Mouse (Mus musculus) stomach, postnatal 0 days (tissue): ENCODE measurements around the gene Whamm. TPM values are rescaled to one million over a fixed set of nuclear protein-coding genes. Genes with fewer than 3 reads are reported as not detected.
A peak's percentile ranks its signal among the peaks of the same experiment; 100 is the strongest.

Experiments used
- ATAC-seq: fragments of 200-750 bp; cut with Nextera tagmentation; 2 replicates; pipeline ENCODE4 v1.8.0; 2017; ENCODE audit not compliant: low FRiP score, low TSS enrichment
- DNase-seq: peaks from one replicate; pipeline ENCODE4 v3.0.0-alpha.2; 2016; ENCODE audit warnings: low spot score
- H3K27ac ChIP-seq: fragments of 300-500 bp; sonication (generic); replicated peaks from 2 replicates; pipeline ENCODE4 v1.5.1; 2014; ENCODE audit warnings: mild to moderate bottlenecking, control low read depth
- H3K27me3 ChIP-seq: fragments of 300-500 bp; sonication (generic); 2 replicates; pipeline ENCODE4 v1.6.1; 2014; ENCODE audit warnings: low read length; ENCODE audit not compliant: control insufficient read depth, insufficient read depth
- H3K36me3 ChIP-seq: fragments of 300-500 bp; sonication (generic); 2 replicates; pipeline ENCODE4 v1.6.1; 2014; ENCODE audit warnings: low read length, mixed read lengths; ENCODE audit not compliant: control insufficient read depth, insufficient read depth
- H3K4me1 ChIP-seq: fragments of 300-500 bp; sonication (generic); replicated peaks from 2 replicates; pipeline ENCODE4 v1.6.1; 2014; ENCODE audit warnings: antibody characterized with exemption; ENCODE audit not compliant: control insufficient read depth, insufficient read depth
- H3K4me2 ChIP-seq: fragments of 300-500 bp; sonication (generic); replicated peaks from 2 replicates; pipeline ENCODE4 v1.6.1; 2014; ENCODE audit warnings: low read depth, mild to moderate bottlenecking, control low read depth, moderate library complexity
- H3K4me3 ChIP-seq: fragments of 300-500 bp; sonication (generic); 2 replicates; pipeline ENCODE4 v1.5.1; 2014; ENCODE audit warnings: low read depth, low read length, control low read depth
- H3K9ac ChIP-seq: fragments of 300-500 bp; sonication (generic); 2 replicates; pipeline ENCODE4 v1.6.1; 2014; ENCODE audit warnings: mild to moderate bottlenecking, low read length, control low read depth, mixed read lengths
- H3K9me3 ChIP-seq: fragments of 300-500 bp; sonication (generic); 2 replicates; pipeline ENCODE4 v1.6.1; 2016; ENCODE audit warnings: low read length; ENCODE audit not compliant: control insufficient read depth
- CTCF ChIP-seq: IDR thresholded peaks from 2 replicates; pipeline ENCODE4 v1.5.1; 2016; ENCODE audit warnings: antibody characterized with exemption, low read depth, mild to moderate bottlenecking, moderate library complexity
- EP300 ChIP-seq: optimal IDR thresholded peaks from 2 replicates; pipeline ENCODE3; 2016; ENCODE audit warnings: antibody characterized with exemption
- WGBS: fragments of 180-500 bp; shearing (Covaris S2); extraction: QIAGEN DNeasy Blood & Tissue Kit; methylation state at CpG from one replicate; pipeline ENCODE4 v1.1.7; 2014; 5-methylcytosine and 5-hydroxymethylcytosine counted together
- polyA plus RNA-seq: library from polyadenylated mRNA; unstranded; fragments of >200 nt; fragmentation: Nextera tagmentation; extraction: Ambion mirVana; gene quantifications from 2 replicates; pipeline ENCODE4 v1.2.1, GENCODE M21; 2015

The Whamm gene
- polyA plus RNA-seq, 1 experiment from 2014 or later: 3.8 TPM

DNA sequence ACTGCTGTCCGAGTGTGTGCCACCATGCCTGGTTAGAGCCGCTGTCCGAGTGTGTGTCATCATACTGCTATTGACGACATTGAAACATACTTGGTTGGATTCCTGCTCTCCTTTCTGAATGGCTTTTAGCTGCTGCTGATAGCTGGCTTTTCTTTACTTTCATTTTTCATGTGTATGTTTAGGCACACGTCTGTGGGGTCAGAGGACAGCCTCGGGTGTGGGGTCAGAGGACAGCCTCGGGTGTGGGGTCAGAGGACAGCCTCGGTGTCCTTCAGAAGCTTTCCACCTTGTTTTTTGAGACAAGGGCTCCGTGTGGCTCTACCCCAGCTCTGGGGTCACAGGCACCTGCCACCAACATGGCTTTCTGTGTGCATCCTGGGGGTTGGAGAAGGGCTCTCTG is 21.6 kb downstream of the Whamm start:
- Histone ChIP-seq H3K4me1 (no peaks in the 10 kb centered on the region), H3K4me2 (no peak overlapping the region), H3K4me3 (no peak overlapping the region), H3K9me3 (no peaks in the 10 kb centered on the region), H3K36me3 (peaks cover 20% of the 10 kb centered on the region), H3K9ac (no peak overlapping the region), H3K27ac (no peak overlapping the region), H3K27me3 (no peaks in the 10 kb centered on the region)
- WGBS: 73% methylated on average over 9 of the region's 9 CpGs
- no peak for TF ChIP-seq CTCF
- no peak for TF ChIP-seq EP300
- ATAC-seq: no peak
- no peak for DNase-seq

- H3K27me3 ChIP-seq: no peaks in the 10 kb centered on the region
- TF ChIP-seq EP300 (no peak), CTCF (no peak)
These were observed 22.3 kb downstream of the Whamm start for GRCm38 (mm10) chr7:81593387-81593786.

GRCm38 (mm10) chr7:81595056-81595455 is 24.0 kb downstream of the Whamm start:
- 74% methylated on average over 5 of the region's 5 CpGs for WGBS
- TF ChIP-seq CTCF (no peak), EP300 (no peak)
- Histone ChIP-seq H3K4me1 (no peaks in the 10 kb centered on the region), H3K4me2 (no peak overlapping the region), H3K27me3 (no peaks in the 10 kb centered on the region), H3K4me3 (no peak overlapping the region), H3K27ac (no peak overlapping the region), H3K9me3 (no peaks in the 10 kb centered on the region), H3K9ac (no peak overlapping the region), H3K36me3 (peaks cover 24% of the 10 kb centered on the region)
- ATAC-seq (no peak), DNase-seq (no peak)

More at GRCm38 (mm10) chr7:81593387-81593786, 22.3 kb downstream of the Whamm start:
- peak; percentile 11 for DNase-seq
- Histone ChIP-seq H3K4me2 (no peak overlapping the region), H3K4me1 (no peaks in the 10 kb centered on the region), H3K9me3 (no peaks in the 10 kb centered on the region), H3K36me3 (peaks cover 24% of the 10 kb centered on the region), H3K27ac (no peak overlapping the region), H3K9ac (no peak overlapping the region), H3K4me3 (no peak overlapping the region)
- WGBS: 81% methylated on average over 8 of the region's 8 CpGs
- no peak for ATAC-seq

GRCm38 (mm10) chr7:81596086-81596485 is 25.0 kb downstream of the Whamm start:
- no peaks in the 10 kb centered on the region for H3K4me1 ChIP-seq
- 89% methylated on average over 6 of the region's 6 CpGs for whole genome bisulfite sequencing
- no peaks in the 10 kb centered on the region for H3K9me3 ChIP-seq
- peaks cover 22% of the 10 kb centered on the region for H3K36me3 ChIP-seq
- H3K4me2 ChIP-seq: no peak overlapping the region
- no peak overlapping the region for H3K27ac ChIP-seq
- H3K4me3 ChIP-seq: no peak overlapping the region
- no peak overlapping the region for H3K9ac ChIP-seq
- no peaks in the 10 kb centered on the region for H3K27me3 ChIP-seq
- ATAC-seq (no peak), DNase-seq (peak; percentile 12)
- TF ChIP-seq CTCF (no peak), EP300 (no peak)

- H3K27ac ChIP-seq: no peak overlapping the region
- no peaks in the 10 kb centered on the region for H3K27me3 ChIP-seq
- H3K4me2 ChIP-seq: no peak overlapping the region
- peak; percentile 51; the same call in 1 of the 2 replicates for ATAC-seq
- peak; percentile 10 for DNase-seq
- H3K36me3 ChIP-seq: peaks cover 18% of the 10 kb centered on the region
- H3K9ac ChIP-seq: no peak overlapping the region
- H3K9me3 ChIP-seq: no peaks in the 10 kb centered on the region
- no peaks in the 10 kb centered on the region for H3K4me1 ChIP-seq
- H3K4me3 ChIP-seq: no peak overlapping the region
- TF ChIP-seq CTCF (no peak), EP300 (no peak)
- 97% methylated on average over 1 of the region's 1 CpGs for WGBS
These were observed 26.6 kb downstream of the Whamm start for GRCm38 (mm10) chr7:81597660-81598059.

- Histone ChIP-seq H3K27ac (no peak overlapping the region), H3K27me3 (no peaks in the 10 kb centered on the region), H3K4me1 (no peaks in the 10 kb centered on the region), H3K36me3 (peaks cover 10% of the 10 kb centered on the region), H3K9me3 (no peaks in the 10 kb centered on the region), H3K4me3 (no peak overlapping the region), H3K4me2 (no peak overlapping the region), H3K9ac (no peak overlapping the region)
- no peak for TF ChIP-seq EP300
- TF ChIP-seq CTCF: no peak
- DNase-seq: peak; percentile 19
- peak; percentile 58; the same call in 1 of the 2 replicates for ATAC-seq
- WGBS: 61% methylated on average over 8 of the region's 8 CpGs
These were observed 28.6 kb downstream of the Whamm start for GRCm38 (mm10) chr7:81599379-81600280.
